Mouse (Mus musculus): ENCODE results near the gene Arhgap45. TPM values are rescaled to one million over a fixed set of nuclear protein-coding genes. Genes with fewer than 3 reads are reported as not detected.

Gene Arhgap45
- polyA plus RNA-seq, 1 experiment from 2014 or later, result 1.2 TPM

- H3K4me2 ChIP-seq, result no peak overlapping the region
- 19% methylated on average over 21 of the region's 21 CpGs for WGBS
- H3K36me3 ChIP-seq (ENCODE audit: poor library complexity, severe bottlenecking), result no peaks in the 10 kb centered on the region
- peaks cover 64% of the 10 kb centered on the region for H3K27me3 ChIP-seq
- ATAC-seq, result no peak
- H3K4me3 ChIP-seq, result no peak overlapping the region
- H3K4me1 ChIP-seq, result peaks cover 7% of the 10 kb centered on the region
- H3K27ac ChIP-seq, result no peak overlapping the region
- H3K9ac ChIP-seq, result no peak overlapping the region
- H3K9me3 ChIP-seq (replicated peaks), result no peaks in the 10 kb centered on the region
Measured at GRCm38 (mm10) chr10:80002829-80003228, 13.6 kb upstream of the Arhgap45 start.

- H3K4me2 ChIP-seq, result no peak overlapping the region
- no peak overlapping the region for H3K9ac ChIP-seq
- H3K36me3 ChIP-seq (ENCODE audit: poor library complexity, severe bottlenecking), result no peaks in the 10 kb centered on the region
- ATAC-seq, result no peak
- no peak overlapping the region for H3K27ac ChIP-seq
- 61% methylated on average over 9 of the region's 9 CpGs for WGBS
- no peaks in the 10 kb centered on the region for H3K4me1 ChIP-seq
- H3K27me3 ChIP-seq, result peaks cover 63% of the 10 kb centered on the region
- no peaks in the 10 kb centered on the region for H3K9me3 ChIP-seq (replicated peaks)
- H3K4me3 ChIP-seq, result no peak overlapping the region
Measured at GRCm38 (mm10) chr10:80003374-80004232, 12.8 kb upstream of the Arhgap45 start.

GRCm38 (mm10) chr10:80004233-80004705 is 12.2 kb upstream of the Arhgap45 start:
- ATAC-seq, result no peak
- Histone ChIP-seq H3K27me3 (peaks cover 57% of the 10 kb centered on the region), H3K9me3 (replicated peaks) (no peaks in the 10 kb centered on the region), H3K4me1 (no peaks in the 10 kb centered on the region), H3K9ac (no peak overlapping the region), H3K36me3 (ENCODE audit: poor library complexity, severe bottlenecking) (no peaks in the 10 kb centered on the region; the same call in 1 of the 2 replicates), H3K4me3 (no peak overlapping the region), H3K27ac (no peak overlapping the region), H3K4me2 (no peak overlapping the region)
- WGBS, result 88% methylated on average over 8 of the region's 8 CpGs

GRCm38 (mm10) chr10:80011740-80012139 is 4.7 kb upstream of the Arhgap45 start:
- no peak overlapping the region for H3K4me3 ChIP-seq
- no peak overlapping the region for H3K9ac ChIP-seq
- H3K36me3 ChIP-seq (ENCODE audit: poor library complexity, severe bottlenecking), result peaks cover 24% of the 10 kb centered on the region
- 82% methylated on average over 6 of the region's 6 CpGs for WGBS
- H3K4me2 ChIP-seq, result no peak overlapping the region
- H3K27ac ChIP-seq, result no peak overlapping the region
- H3K4me1 ChIP-seq, result no peaks in the 10 kb centered on the region
- no peak for ATAC-seq
- H3K27me3 ChIP-seq, result peaks cover 56% of the 10 kb centered on the region
- peaks cover 25% of the 10 kb centered on the region for H3K9me3 ChIP-seq (replicated peaks)

- H3K36me3 ChIP-seq (ENCODE audit: poor library complexity, severe bottlenecking), result peaks cover 24% of the 10 kb centered on the region
- H3K27me3 ChIP-seq, result peaks cover 65% of the 10 kb centered on the region
- ATAC-seq, result no peak
- H3K9ac ChIP-seq, result no peak overlapping the region
- WGBS, result 29% methylated on average over 25 of the region's 25 CpGs
- no peak overlapping the region for H3K4me3 ChIP-seq
- H3K4me1 ChIP-seq, result no peaks in the 10 kb centered on the region
- peaks cover 25% of the 10 kb centered on the region for H3K9me3 ChIP-seq (replicated peaks)
- no peak overlapping the region for H3K27ac ChIP-seq
- no peak overlapping the region for H3K4me2 ChIP-seq
Measured at GRCm38 (mm10) chr10:80013609-80014008, 2.8 kb upstream of the Arhgap45 start.

GRCm38 (mm10) chr10:80014484-80015290 is 1.8 kb upstream of the Arhgap45 start:
- Histone ChIP-seq H3K36me3 (ENCODE audit: poor library complexity, severe bottlenecking) (peaks cover 23% of the 10 kb centered on the region), H3K9ac (no peak overlapping the region), H3K9me3 (replicated peaks) (peaks cover 23% of the 10 kb centered on the region), H3K4me3 (no peak overlapping the region), H3K4me1 (peaks cover 3% of the 10 kb centered on the region), H3K27ac (no peak overlapping the region), H3K4me2 (no peak overlapping the region), H3K27me3 (peaks cover 75% of the 10 kb centered on the region)
- WGBS, result 22% methylated on average over 28 of the region's 28 CpGs
- ATAC-seq, result no peak

GRCm38 (mm10) chr10:80015583-80015982 is 870 bp upstream of the Arhgap45 start:
- H3K4me3 ChIP-seq, result no peak overlapping the region
- H3K4me1 ChIP-seq, result peaks cover 8% of the 10 kb centered on the region
- no peak overlapping the region for H3K4me2 ChIP-seq
- no peak overlapping the region for H3K27ac ChIP-seq
- peaks cover 15% of the 10 kb centered on the region for H3K9me3 ChIP-seq (replicated peaks)
- H3K27me3 ChIP-seq, result peaks cover 84% of the 10 kb centered on the region
- peaks cover 14% of the 10 kb centered on the region for H3K36me3 ChIP-seq (ENCODE audit: poor library complexity, severe bottlenecking)
- no peak overlapping the region for H3K9ac ChIP-seq
- no peak for ATAC-seq
- WGBS, result 79% methylated on average over 10 of the region's 10 CpGs

- Histone ChIP-seq H3K9me3 (replicated peaks) (0 out of 2 replicates have a peak, but pooled peaks cover 1% of the 10 kb centered on the region), H3K4me1 (peaks cover 8% of the 10 kb centered on the region), H3K27ac (no peak overlapping the region), H3K27me3 (peaks cover 82% of the 10 kb centered on the region), H3K9ac (no peak overlapping the region), H3K4me2 (no peak overlapping the region), H3K36me3 (ENCODE audit: poor library complexity, severe bottlenecking) (peaks cover 2% of the 10 kb centered on the region; the same call in 1 of the 2 replicates), H3K4me3 (no peak overlapping the region)
- WGBS, result 90% methylated on average over 10 of the region's 10 CpGs
- ATAC-seq, result no peak
Measured at GRCm38 (mm10) chr10:80016931-80017330, 478 bp downstream of the Arhgap45 start.

GRCm38 (mm10) chr10:80017361-80017760 is 908 bp downstream of the Arhgap45 start:
- peaks cover 8% of the 10 kb centered on the region for H3K4me1 ChIP-seq
- no peak for ATAC-seq
- WGBS, result 67% methylated on average over 3 of the region's 3 CpGs
- no peaks in the 10 kb centered on the region for H3K36me3 ChIP-seq (ENCODE audit: poor library complexity, severe bottlenecking)
- H3K27ac ChIP-seq, result no peak overlapping the region
- H3K9ac ChIP-seq, result no peak overlapping the region
- no peak overlapping the region for H3K4me3 ChIP-seq
- H3K9me3 ChIP-seq (replicated peaks), result no peaks in the 10 kb centered on the region
- no peak overlapping the region for H3K4me2 ChIP-seq
- peaks cover 77% of the 10 kb centered on the region for H3K27me3 ChIP-seq

- WGBS, result 83% methylated on average over 14 of the region's 14 CpGs
- ATAC-seq, result no peak
- peaks cover 74% of the 10 kb centered on the region for H3K27me3 ChIP-seq
Measured at GRCm38 (mm10) chr10:80017771-80018170, 1.3 kb downstream of the Arhgap45 start.

GRCm38 (mm10) chr10:80018739-80019297 is 2.4 kb downstream of the Arhgap45 start:
- no peak for ATAC-seq
- H3K4me2 ChIP-seq, result no peak overlapping the region
- 8% methylated on average over 15 of the region's 15 CpGs for WGBS
- H3K4me1 ChIP-seq, result peaks cover 8% of the 10 kb centered on the region
- no peaks in the 10 kb centered on the region for H3K9me3 ChIP-seq (replicated peaks)
- H3K9ac ChIP-seq, result no peak overlapping the region
- H3K27ac ChIP-seq, result no peak overlapping the region
- H3K4me3 ChIP-seq, result no peak overlapping the region
- peaks cover 64% of the 10 kb centered on the region for H3K27me3 ChIP-seq
- H3K36me3 ChIP-seq (ENCODE audit: poor library complexity, severe bottlenecking), result no peaks in the 10 kb centered on the region

More at GRCm38 (mm10) chr10:80017771-80018170, 1.3 kb downstream of the Arhgap45 start:
- Histone ChIP-seq H3K4me2 (no peak overlapping the region), H3K9ac (no peak overlapping the region), H3K9me3 (replicated peaks) (no peaks in the 10 kb centered on the region), H3K4me3 (no peak overlapping the region), H3K4me1 (peaks cover 8% of the 10 kb centered on the region), H3K27ac (no peak overlapping the region), H3K36me3 (ENCODE audit: poor library complexity, severe bottlenecking) (no peaks in the 10 kb centered on the region)

Data from forebrain, embryonic 13.5 days (tissue).